Mouse (Mus musculus) ES-Bruce4 (cell line): ENCODE measurements around the gene Sbf2. TPM values are rescaled to one million over a fixed set of nuclear protein-coding genes. Genes with fewer than 3 reads are reported as not detected.

Experiments used
- H3K27ac ChIP-seq: 2 replicates; pipeline ENCODE4 v1.5.1; 2012; ENCODE audit warnings: low read length, inconsistent platforms; ENCODE audit not compliant: insufficient read depth
- H3K27me3 ChIP-seq: 2 replicates; pipeline ENCODE4 v1.6.1; 2012; ENCODE audit warnings: mild to moderate bottlenecking, low read length, inconsistent platforms; ENCODE audit not compliant: control insufficient read depth, poor library complexity, insufficient read depth, severe bottlenecking
- H3K36me3 ChIP-seq: 2 replicates; pipeline ENCODE4 v1.6.1; 2012; ENCODE audit warnings: inconsistent platforms, mild to moderate bottlenecking, low read length, moderate library complexity; ENCODE audit not compliant: control insufficient read depth, poor library complexity, insufficient read depth, severe bottlenecking
- H3K4me1 ChIP-seq: one replicate; pipeline ENCODE4 v1.8.1; 2011; ENCODE audit warnings: low read length; ENCODE audit not compliant: control insufficient read depth, insufficient read depth
- H3K4me3 ChIP-seq: 2 replicates; pipeline ENCODE4 v1.5.1; 2011; ENCODE audit warnings: low read depth, mild to moderate bottlenecking, low read length
- H3K9ac ChIP-seq: 2 replicates; pipeline ENCODE4 v1.6.1; 2012; ENCODE audit warnings: low read depth, mild to moderate bottlenecking, inconsistent platforms; ENCODE audit not compliant: poor library complexity, severe bottlenecking
- H3K9me3 ChIP-seq: replicated peaks from 2 replicates; pipeline ENCODE4 v1.6.1; 2012; ENCODE audit warnings: mild to moderate bottlenecking, low read length, inconsistent platforms; ENCODE audit not compliant: control insufficient read depth, poor library complexity, insufficient read depth, severe bottlenecking
- CTCF ChIP-seq: IDR thresholded peaks from one replicate; pipeline ENCODE4 v1.8.1; 2011; ENCODE audit warnings: low read depth, low read length
- EP300 ChIP-seq: IDR thresholded peaks from 2 replicates; pipeline ENCODE4 v1.6.1; 2011; ENCODE audit warnings: low read depth, low read length; ENCODE audit not compliant: insufficient read depth
- POLR2A ChIP-seq: IDR thresholded peaks from one replicate; pipeline ENCODE4 v1.8.1; 2011; ENCODE audit warnings: low read length; ENCODE audit not compliant: insufficient read depth
- polyA plus RNA-seq: library from polyadenylated mRNA; stranded (reverse); fragments of >200 nt; gene quantifications from 2 replicates; pipeline ENCODE4 v1.2.4, GENCODE M21; 2011; ENCODE audit warnings: low read depth; ENCODE audit not compliant: missing spikeins, insufficient read depth, insufficient read length

Gene Sbf2
- polyA plus RNA-seq, 1 experiment = 65.5 TPM

GRCm38 (mm10) chr7:110627099-110627482 is 12.4 kb upstream of the Sbf2 start:
- no peaks in the 10 kb centered on the region for H3K9me3 ChIP-seq
- H3K27ac ChIP-seq = no peak overlapping the region
- peaks cover 3% of the 10 kb centered on the region; the same call in 1 of the 2 replicates for H3K27me3 ChIP-seq
- no peaks in the 10 kb centered on the region for H3K36me3 ChIP-seq
- H3K4me1 ChIP-seq = no peaks in the 10 kb centered on the region
- TF ChIP-seq EP300 = no peak
- no peak for TF ChIP-seq POLR2A
- peak overlapping the region; percentile 64; the same call in 1 of the 2 replicates for H3K4me3 ChIP-seq
- H3K9ac ChIP-seq = no peak overlapping the region

GRCm38 (mm10) chr7:110626186-110627098 is 11.7 kb upstream of the Sbf2 start:
- Histone ChIP-seq H3K4me3 (peak overlapping the region; percentile 24), H3K27me3 (peaks cover 3% of the 10 kb centered on the region; the same call in 1 of the 2 replicates)

DNA sequence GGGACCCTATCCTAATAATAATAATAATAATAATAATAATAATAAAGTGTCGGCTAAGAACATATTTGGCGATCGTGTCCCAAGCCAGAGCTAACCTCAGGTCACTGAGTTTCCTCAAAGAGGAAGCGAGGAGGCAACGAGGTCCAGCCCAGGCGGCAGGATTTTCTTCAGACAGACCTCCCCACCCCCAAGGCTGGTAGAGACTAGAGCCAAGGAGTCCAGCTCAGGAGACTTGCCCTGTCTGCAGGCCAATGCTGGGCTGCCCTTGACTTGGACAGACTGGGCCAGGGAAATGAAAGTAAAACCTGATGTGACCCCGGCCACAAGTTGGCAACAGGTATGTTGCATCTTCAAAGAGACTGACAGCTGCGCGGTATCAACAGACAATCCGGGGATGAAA is 10.8 kb upstream of the Sbf2 start:
- Histone ChIP-seq H3K9ac (no peak overlapping the region), H3K4me1 (no peaks in the 10 kb centered on the region), H3K27me3 (peaks cover 3% of the 10 kb centered on the region; the same call in 1 of the 2 replicates), H3K9me3 (no peaks in the 10 kb centered on the region), H3K36me3 (no peaks in the 10 kb centered on the region), H3K4me3 (no peak overlapping the region), H3K27ac (no peak overlapping the region)
- TF ChIP-seq POLR2A (no peak), CTCF (no peak), EP300 (no peak)

More at GRCm38 (mm10) chr7:110626186-110627098, 11.7 kb upstream of the Sbf2 start:
- Histone ChIP-seq H3K9me3 (no peaks in the 10 kb centered on the region), H3K36me3 (no peaks in the 10 kb centered on the region), H3K27ac (no peak overlapping the region), H3K4me1 (no peaks in the 10 kb centered on the region), H3K9ac (no peak overlapping the region)
- TF ChIP-seq EP300 (no peak), POLR2A (no peak), CTCF (no peak)

DNA sequence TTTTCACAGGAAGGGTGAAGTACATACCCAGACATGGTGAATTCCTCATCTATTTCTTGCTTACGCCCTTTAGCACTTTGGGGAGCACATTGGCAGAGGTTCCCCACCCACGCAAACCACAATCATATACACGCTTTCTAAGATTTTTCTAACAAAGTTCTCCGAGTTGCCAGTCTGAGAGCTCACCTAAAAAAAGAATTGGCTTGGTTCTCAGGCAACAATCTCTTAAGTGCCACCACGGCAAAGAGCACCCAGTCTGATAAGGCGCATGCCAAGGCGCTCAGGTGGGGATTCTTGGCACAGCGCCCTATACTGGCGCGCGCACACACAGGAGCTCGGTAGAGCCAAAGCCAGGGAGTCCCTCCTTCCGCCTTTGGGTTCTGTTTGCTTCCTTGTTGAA is 10.2 kb upstream of the Sbf2 start:
- H3K4me3 ChIP-seq = no peak overlapping the region
- no peak overlapping the region for H3K9ac ChIP-seq
- H3K27me3 ChIP-seq = peaks cover 3% of the 10 kb centered on the region; the same call in 1 of the 2 replicates
- no peaks in the 10 kb centered on the region for H3K9me3 ChIP-seq
- TF ChIP-seq CTCF (no peak), EP300 (no peak), POLR2A (no peak)
- H3K4me1 ChIP-seq = no peaks in the 10 kb centered on the region
- H3K27ac ChIP-seq = no peak overlapping the region
- H3K36me3 ChIP-seq = no peaks in the 10 kb centered on the region

DNA sequence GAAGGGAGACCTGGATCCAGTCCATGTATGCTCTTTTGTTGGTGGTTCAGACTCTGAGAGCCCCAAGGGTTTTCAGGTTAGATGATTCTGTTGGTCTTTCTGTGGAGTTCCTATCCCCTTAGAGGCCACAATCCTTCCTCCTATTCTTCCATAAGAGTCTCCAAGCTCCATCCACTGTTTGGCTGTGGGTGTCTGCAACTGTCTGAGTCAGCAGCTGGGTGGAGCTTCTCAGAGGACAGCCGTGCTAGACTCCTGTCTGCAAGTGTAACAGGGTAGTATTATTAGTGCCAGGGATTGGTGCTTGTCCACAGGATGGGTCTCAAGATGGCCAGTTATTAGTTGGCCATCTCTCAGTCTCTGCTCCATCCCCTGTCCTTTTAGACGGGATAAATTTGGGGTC is 9.3 kb upstream of the Sbf2 start:
- H3K27me3 ChIP-seq = peaks cover 3% of the 10 kb centered on the region; the same call in 1 of the 2 replicates
- H3K9ac ChIP-seq = no peak overlapping the region
- no peaks in the 10 kb centered on the region for H3K36me3 ChIP-seq

DNA sequence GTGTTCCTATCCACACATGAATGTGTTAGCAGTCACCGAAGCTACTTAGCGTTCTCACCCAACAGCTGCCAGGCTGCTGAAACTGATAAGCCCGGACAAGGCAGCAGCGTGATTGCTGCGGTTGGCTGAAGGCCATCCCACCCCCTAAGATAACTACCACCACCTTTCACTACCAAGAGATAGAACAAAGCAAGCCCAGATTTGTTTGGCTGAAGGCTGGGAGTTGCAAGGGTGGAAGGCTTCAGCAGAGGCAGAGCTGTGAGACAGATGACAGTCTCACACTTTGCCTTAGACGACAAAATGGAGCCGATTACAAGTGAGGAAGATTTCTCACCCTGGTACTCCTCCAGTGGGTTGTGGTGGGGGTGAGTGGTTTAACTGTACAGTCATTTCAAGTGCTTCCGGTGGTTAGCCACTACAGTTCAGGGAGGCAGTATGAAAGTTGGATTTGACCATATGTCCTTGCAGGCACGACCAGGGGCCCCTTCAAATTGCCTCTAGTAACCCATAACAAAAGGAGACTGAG is 4.4 kb upstream of the Sbf2 start:
- TF ChIP-seq CTCF (no peak), EP300 (no peak), POLR2A (no peak)
- no peaks in the 10 kb centered on the region for H3K9me3 ChIP-seq
- no peaks in the 10 kb centered on the region for H3K4me1 ChIP-seq
- no peaks in the 10 kb centered on the region for H3K27me3 ChIP-seq
- H3K4me3 ChIP-seq = no peak overlapping the region
- H3K27ac ChIP-seq = no peak overlapping the region
- H3K36me3 ChIP-seq = no peaks in the 10 kb centered on the region
- no peak overlapping the region for H3K9ac ChIP-seq

More for the DNA sequence above, 9.3 kb upstream of the Sbf2 start:
- H3K27ac ChIP-seq = no peak overlapping the region
- H3K4me3 ChIP-seq = no peak overlapping the region
- TF ChIP-seq CTCF = no peak
- no peak for TF ChIP-seq EP300
- no peak for TF ChIP-seq POLR2A
- H3K4me1 ChIP-seq = no peaks in the 10 kb centered on the region
- H3K9me3 ChIP-seq = no peaks in the 10 kb centered on the region
